Mouse (Mus musculus): ENCODE measurements around the gene Meis1.

DNA sequence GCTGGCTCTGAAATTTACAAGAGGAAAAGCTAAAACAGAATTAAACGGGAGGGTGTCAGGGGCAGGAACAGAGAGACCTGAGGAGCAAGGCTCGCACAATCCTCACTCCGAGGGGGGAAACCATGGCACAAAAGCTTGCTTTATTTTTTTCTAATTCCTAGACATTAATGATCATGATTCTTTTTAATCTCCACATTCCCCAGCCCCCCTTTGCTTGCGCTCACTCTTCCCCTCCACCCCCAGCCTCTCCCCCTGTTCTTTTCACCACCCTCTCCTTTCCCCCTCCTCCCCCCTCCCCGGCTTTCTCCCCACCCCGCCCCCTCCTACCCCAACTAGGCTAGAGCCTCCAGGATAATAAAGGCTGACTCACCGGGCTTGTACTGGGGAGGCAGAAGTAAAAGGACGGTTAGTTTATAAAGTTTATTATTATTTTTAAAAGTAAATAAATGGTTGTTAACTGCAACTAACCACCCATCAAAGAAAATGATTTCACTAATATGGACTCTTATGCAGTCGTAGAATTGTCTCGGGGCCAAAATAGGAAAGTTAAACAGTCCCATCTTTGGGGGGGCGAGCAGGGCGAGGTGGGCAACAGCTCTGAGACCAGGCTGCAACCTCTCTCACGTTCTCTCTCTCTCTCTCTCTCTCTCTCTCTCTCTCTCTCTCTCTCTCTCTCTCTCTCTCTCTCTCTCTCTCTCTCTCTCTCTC lies 139.9 kb downstream of the Meis1 start:
- no peak for TF ChIP-seq CTCF (conservative IDR thresholded peaks at IDR 0.05; ENCODE audit: low read length)
- no peak for TF ChIP-seq POU5F1 (IDR thresholded peaks at IDR 0.05; ENCODE audit: borderline replicate concordance, low read length)
- TF ChIP-seq NANOG (IDR thresholded peaks at IDR 0.05; ENCODE audit: borderline replicate concordance, low read length): no peak

All from E14TG2a.4 (cell line).